Mouse (Mus musculus) brain, embryonic 14.5 days (tissue): ENCODE results near the gene Sdk1. TPM values are rescaled to one million over a fixed set of nuclear protein-coding genes. Genes with fewer than 3 reads are reported as not detected.

Experiments used
- DNase-seq: peaks from one replicate; pipeline ENCODE4 v3.0.0-alpha.2; 2011; ENCODE audit warnings: low read depth
- CTCF ChIP-seq: fragments of 200-500 bp; IDR thresholded peaks from 2 replicates; pipeline ENCODE4 v1.5.1; 2012; ENCODE audit warnings: inconsistent platforms, mild to moderate bottlenecking, moderate library complexity, borderline replicate concordance; ENCODE audit not compliant: insufficient read depth, insufficient read length; ENCODE audit errors: extremely low read depth
- POLR2A ChIP-seq: fragments of 200-500 bp; IDR thresholded peaks from 2 replicates; pipeline ENCODE4 v1.6.1; 2012; ENCODE audit warnings: mild to moderate bottlenecking, inconsistent platforms, borderline replicate concordance; ENCODE audit not compliant: poor library complexity, insufficient read depth, insufficient read length, severe bottlenecking; ENCODE audit errors: extremely low read depth
- polyA plus RNA-seq: library from polyadenylated mRNA; depleted of rRNA; stranded (reverse); fragments of >200 nt; gene quantifications from 2 replicates; pipeline ENCODE4 v1.2.3, GENCODE M21; 2012

Gene Sdk1
- polyA plus RNA-seq, 1 experiment: 7.3 TPM

DNA sequence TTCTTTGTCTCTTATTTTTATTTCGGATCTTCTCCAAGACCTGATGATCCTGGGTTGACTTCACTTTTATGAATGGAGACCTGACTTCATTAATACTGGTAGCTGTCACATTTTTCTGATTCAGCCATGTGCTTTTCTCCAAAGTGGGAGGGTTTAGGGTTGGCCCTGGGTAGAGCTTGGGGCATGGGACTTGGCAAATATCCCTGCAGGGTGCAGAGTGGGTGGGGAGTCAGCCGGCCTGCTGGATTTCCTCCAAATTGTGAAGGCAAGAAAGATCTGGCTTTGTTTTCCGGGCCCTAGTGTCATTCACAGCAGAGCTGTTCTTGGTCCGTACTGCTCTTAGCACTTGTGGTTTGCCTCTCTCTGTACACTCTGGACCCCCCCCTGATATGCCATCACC, 103.1 kb downstream of the Sdk1 start:
- peak; percentile 59 for DNase-seq
- TF ChIP-seq CTCF: no peak

DNA sequence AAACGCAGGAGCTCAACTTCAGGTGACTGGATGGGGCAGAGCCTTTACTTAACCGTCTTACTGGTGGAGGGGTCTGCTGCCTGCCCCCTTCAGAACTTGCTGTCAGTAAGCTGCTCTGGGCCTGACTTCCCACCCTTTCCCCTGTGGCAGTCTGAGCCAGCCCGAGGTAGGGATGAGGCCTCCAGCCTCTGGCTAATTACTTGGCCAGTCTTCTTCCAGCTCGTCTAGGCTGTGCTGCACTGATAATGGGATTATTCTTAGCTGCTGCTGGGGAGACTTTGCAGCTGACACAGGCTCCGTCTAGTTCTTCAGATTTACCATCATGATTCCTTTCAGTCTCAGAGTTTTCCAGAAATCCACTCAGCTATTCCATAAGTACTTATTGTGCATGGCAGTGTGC, 104.2 kb downstream of the Sdk1 start:
- DNase-seq: peak; percentile 37
- TF ChIP-seq POLR2A: no peak

DNA sequence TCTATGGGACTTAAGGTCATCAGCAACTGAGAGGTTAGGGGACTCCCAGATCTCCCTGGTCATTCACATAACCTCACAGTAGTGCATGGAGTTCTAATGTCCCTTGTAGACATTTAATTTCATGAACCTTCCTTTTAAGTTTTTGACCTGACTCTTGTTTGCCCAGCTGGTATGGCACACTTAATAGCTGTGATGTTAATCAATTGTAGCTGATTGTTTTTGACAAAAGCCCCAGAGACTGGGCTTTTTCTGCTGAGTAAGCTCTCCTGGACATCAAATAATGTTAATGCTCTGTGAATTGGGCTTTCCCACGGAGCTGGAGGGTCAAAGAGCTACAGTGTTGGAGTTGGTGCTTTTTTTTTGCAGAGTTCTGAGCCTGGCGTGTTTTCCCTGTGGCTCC, 121.4 kb downstream of the Sdk1 start:
- TF ChIP-seq CTCF (no peak), POLR2A (no peak)
- peak; percentile 13 for DNase-seq

- TF ChIP-seq CTCF (no peak), POLR2A (no peak)
- no peak for DNase-seq
These were observed 122.7 kb downstream of the Sdk1 start for GRCm38 (mm10) chr5:141363956-141364355.

- peak; percentile 47 for DNase-seq
- TF ChIP-seq CTCF: no peak
- no peak for TF ChIP-seq POLR2A
These were observed 127.3 kb downstream of the Sdk1 start for GRCm38 (mm10) chr5:141368567-141368966.

DNA sequence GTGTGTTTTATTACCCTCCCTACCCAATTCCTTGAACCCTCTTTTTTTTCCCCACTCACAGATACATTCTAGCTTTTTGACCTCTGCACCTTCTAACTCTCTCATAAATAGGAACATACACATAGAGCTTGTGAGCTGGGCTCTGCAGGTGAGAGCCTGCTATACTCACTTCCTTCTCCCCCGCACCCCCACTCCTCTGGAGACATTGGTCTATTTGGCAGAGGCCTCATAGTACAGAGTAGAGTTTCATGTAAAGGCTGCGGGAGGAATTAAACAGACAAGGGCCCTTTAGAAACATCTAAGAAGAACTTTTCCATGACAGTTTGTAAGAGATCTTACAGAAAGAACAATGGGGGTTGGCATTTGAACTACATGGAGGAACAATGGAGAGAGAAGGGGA, 133.5 kb downstream of the Sdk1 start:
- TF ChIP-seq POLR2A: no peak
- TF ChIP-seq CTCF: no peak
- no peak for DNase-seq

- no peak for TF ChIP-seq CTCF
- DNase-seq: peak; percentile 58
These were observed 138.8 kb downstream of the Sdk1 start for GRCm38 (mm10) chr5:141379836-141380773.

DNA sequence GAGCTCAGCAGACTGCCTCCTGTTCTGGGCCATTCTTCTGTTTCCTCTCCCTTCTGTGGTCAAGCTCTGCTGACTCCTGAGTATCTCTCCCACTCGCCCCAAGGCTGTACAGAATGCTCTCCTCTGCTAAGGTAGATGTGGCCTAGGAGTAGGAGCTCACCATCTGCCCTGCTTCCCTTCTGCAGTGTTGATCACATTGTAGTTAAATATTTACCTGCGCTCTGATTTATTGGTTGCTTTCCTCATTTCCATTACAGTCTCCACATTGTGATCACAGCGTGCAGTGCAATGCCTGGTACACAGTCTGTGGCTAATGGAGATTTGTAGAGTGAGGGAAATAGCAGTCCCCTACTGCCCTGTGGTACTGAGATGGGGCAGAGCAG, 139.5 kb downstream of the Sdk1 start:
- DNase-seq: no peak

GRCm38 (mm10) chr5:141381581-141381980, 140.3 kb downstream of the Sdk1 start:
- no peak for DNase-seq
- no peak for TF ChIP-seq CTCF
- no peak for TF ChIP-seq POLR2A

More for the DNA sequence above, 139.5 kb downstream of the Sdk1 start:
- TF ChIP-seq CTCF: no peak

DNA sequence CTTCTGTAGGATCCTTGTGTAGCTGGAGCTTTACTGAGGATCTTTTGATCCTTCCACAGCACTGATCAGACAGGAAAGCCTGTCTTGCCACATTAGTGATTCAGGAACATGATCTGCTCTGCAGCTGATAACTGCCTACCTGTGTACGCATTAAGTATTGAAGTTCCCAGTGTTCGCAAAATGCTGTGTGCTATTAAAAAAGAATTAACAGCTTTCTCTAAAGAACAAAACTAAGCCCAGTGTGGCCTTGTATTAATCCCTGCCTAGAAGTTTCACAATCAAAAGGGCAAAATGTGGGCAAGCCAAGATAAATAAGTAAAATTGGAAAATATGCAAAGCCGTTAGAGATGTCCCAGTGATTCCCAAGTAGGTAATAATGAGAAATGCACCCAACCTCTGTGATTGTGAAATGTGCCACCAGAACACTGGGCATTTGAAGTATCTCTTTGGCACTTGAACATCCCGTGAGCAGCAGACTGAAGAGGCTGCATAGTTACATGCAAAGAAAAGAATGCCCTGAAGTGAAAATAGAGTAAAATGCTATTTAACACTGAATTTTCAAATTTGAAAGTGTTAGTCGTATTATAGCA, 141.1 kb downstream of the Sdk1 start:
- DNase-seq: peak; percentile 31
- TF ChIP-seq CTCF (no peak), POLR2A (no peak)

DNA sequence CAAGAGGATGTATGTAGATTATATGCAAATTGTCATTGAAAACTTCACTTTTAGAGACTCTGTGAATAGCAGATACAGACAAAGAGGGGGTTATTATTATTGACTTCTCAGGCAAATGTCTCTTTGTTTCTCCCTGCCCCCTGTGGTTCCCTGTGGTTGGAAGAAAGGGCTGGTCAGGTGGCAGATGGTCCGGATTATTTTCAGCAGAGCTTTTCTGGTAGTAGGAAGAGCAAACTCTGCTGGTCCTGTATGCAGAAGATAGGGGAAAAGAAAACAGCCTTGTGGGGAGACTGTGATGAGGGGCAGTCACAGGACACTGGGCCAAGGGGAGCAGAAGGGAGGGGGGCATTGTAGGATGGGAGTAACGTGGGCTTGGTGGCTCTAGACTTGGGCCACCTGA, 147.2 kb downstream of the Sdk1 start:
- TF ChIP-seq POLR2A: no peak
- no peak for TF ChIP-seq CTCF
- DNase-seq: no peak

DNA sequence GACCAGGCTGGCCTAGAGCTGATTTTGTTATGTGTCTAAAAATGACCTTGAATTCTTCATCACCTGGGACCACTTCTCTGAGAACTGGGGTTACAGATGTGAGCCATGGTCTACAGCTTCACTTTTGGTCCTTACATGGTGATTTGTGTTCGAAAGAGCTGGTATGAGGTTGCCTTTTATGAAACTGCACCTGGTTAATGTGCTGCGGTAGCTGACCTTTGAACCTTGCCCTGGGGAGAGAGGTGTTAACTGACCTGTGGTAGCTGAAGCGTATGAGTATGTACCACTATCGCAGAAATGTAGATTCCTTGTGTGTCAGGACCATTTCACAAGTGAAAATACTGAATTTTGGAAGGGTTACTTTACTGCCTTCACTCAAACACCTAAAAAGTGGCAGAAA, 149.3 kb downstream of the Sdk1 start:
- no peak for DNase-seq
- TF ChIP-seq POLR2A (no peak), CTCF (no peak)
